Mouse (Mus musculus) midbrain, embryonic 10.5 days (tissue): ENCODE data around the gene Rhcg. TPM values are rescaled to one million over a fixed set of nuclear protein-coding genes. Genes with fewer than 3 reads are reported as not detected.

Source experiments
- DNase-seq: peaks from one replicate; pipeline ENCODE4 v3.0.0-alpha.2; 2017; ENCODE audit warnings: low spot score
- H3K27ac ChIP-seq: fragments of 300-500 bp; sonication (generic); replicated peaks from 2 replicates; pipeline ENCODE4 v1.5.1; 2016; ENCODE audit warnings: mild to moderate bottlenecking
- H3K27me3 ChIP-seq: fragments of 300-500 bp; sonication (generic); 2 replicates; pipeline ENCODE4 v1.6.1; 2016; ENCODE audit warnings: low read depth, mild to moderate bottlenecking; ENCODE audit not compliant: poor library complexity, severe bottlenecking
- H3K36me3 ChIP-seq: fragments of 300-500 bp; sonication (generic); 2 replicates; pipeline ENCODE4 v1.6.1; 2016; ENCODE audit warnings: mild to moderate bottlenecking, moderate library complexity
- H3K4me1 ChIP-seq: fragments of 300-500 bp; sonication (generic); 2 replicates; pipeline ENCODE4 v1.6.1; 2016
- H3K4me3 ChIP-seq: fragments of 300-500 bp; sonication (generic); 2 replicates; pipeline ENCODE4 v1.5.1; 2016; ENCODE audit warnings: mild to moderate bottlenecking, moderate library complexity
- H3K9me3 ChIP-seq: fragments of 300-500 bp; sonication (generic); replicated peaks from 2 replicates; pipeline ENCODE4 v1.6.1; 2016; ENCODE audit warnings: mild to moderate bottlenecking
- WGBS: fragments of 180-500 bp; shearing (Covaris S2); methylation state at CpG from one replicate; pipeline ENCODE4 v1.1.7; 2016; 5-methylcytosine and 5-hydroxymethylcytosine counted together
- polyA plus RNA-seq: library from polyadenylated mRNA; unstranded; fragments of >200 nt; fragmentation: Nextera tagmentation; extraction: Ambion mirVana; gene quantifications from 2 replicates; pipeline ENCODE4 v1.2.1, GENCODE M21; 2016

Gene Rhcg
- polyA plus RNA-seq, 1 experiment from 2014 or later = 0.81 TPM

GRCm38 (mm10) chr7:79562385-79562784 is 55.1 kb downstream of the Rhcg start:
- Histone ChIP-seq H3K36me3 (no peaks in the 10 kb centered on the region), H3K4me3 (no peak overlapping the region), H3K27me3 (peaks cover 86% of the 10 kb centered on the region), H3K9me3 (no peaks in the 10 kb centered on the region), H3K4me1 (peaks cover 13% of the 10 kb centered on the region), H3K27ac (no peak overlapping the region)
- no peak for DNase-seq
- WGBS = 48% methylated on average over 5 of the region's 5 CpGs

DNA sequence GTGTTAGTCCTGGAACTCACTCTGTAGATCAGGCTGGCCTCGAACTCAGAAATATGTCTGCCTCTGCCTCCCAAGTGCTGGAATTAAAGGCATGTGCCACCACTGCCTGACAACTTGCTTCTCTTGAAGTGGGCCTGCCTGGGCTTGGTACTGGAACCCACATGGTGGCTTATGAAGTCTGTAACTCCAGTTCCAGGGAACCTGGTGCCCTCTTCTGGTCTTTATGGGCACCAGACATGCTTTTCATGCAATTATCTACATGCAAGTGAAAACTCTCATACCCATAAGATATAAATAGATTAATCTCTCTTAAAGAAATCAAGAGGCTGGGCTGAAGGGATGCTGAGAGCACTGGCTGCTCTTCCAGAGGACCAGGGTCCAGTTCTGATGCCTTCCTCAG is 58.8 kb downstream of the Rhcg start:
- peaks cover 26% of the 10 kb centered on the region for H3K4me1 ChIP-seq
- H3K27ac ChIP-seq = no peak overlapping the region
- H3K27me3 ChIP-seq = peaks cover 96% of the 10 kb centered on the region
- H3K4me3 ChIP-seq = no peak overlapping the region
- no peaks in the 10 kb centered on the region for H3K9me3 ChIP-seq
- no peak for DNase-seq
- WGBS = 84% methylated on average over 1 of the region's 1 CpGs
- no peaks in the 10 kb centered on the region for H3K36me3 ChIP-seq

DNA sequence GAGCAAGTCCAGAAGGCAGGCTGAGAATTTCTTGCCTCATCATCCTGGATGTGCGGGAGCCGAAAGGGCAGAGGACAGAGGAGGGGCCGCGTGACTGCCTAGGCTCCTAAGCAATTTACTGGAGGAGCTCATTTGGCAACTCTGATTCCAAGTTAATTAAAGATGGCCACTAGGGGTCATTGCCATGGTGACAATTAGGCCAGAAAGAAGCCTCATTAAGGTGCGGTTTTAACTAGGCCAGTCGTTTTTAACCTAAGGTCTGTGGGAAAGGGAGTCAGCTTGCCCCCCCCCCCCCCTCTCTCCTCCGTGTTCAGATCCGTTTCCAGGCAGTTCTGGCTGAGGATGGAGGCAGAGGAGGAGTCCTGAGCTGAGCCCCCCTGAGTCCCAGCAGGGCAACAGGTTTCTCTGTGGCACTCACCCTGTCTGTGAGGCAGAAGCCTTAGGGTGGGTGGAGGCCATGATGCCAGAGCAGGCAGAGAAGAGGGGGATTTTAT is 59.7 kb downstream of the Rhcg start:
- no peaks in the 10 kb centered on the region for H3K9me3 ChIP-seq
- 2% methylated on average over 8 of the region's 8 CpGs for WGBS
- H3K27me3 ChIP-seq = peaks cover 100% of the 10 kb centered on the region
- no peaks in the 10 kb centered on the region for H3K36me3 ChIP-seq
- H3K4me1 ChIP-seq = peaks cover 27% of the 10 kb centered on the region
- no peak overlapping the region; the same call in 1 of the 2 replicates for H3K4me3 ChIP-seq
- no peak for DNase-seq
- peak overlapping the region; percentile 38; the same call in 1 of the 2 replicates for H3K27ac ChIP-seq

DNA sequence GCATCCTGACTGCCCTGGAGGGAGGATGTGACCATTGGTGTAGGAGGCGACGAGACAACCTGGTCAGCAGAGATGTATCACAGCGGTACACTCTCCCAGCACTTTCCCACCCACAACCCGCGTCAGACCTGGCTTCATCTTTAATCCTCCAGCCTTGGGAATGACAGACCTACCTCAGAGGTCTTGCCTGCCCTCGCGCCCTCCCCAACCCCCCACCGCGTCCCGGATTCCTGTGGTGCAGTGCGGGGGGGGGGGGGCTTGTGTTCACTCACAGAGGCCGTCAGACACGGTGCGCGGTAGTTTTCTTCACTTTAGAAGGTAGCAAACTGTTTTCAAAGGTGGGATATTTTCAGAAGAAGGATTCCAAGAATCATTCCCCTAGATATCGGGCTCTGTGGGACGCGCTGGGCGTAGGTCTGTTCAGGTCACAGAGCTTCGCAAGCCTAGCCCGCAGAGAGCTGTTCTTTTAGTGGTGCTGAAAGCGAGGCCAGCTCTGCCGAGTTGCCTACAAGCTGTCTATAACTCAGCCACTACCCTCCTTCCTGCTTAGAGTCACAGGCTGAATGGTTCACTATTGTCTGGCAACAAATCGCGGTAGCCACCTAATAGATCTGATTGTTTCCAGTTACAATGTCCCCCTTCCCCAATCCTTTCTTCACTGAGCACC is 62.0 kb downstream of the Rhcg start:
- Histone ChIP-seq H3K9me3 (no peaks in the 10 kb centered on the region), H3K4me3 (peak overlapping the region; percentile 18; the same call in 1 of the 2 replicates), H3K36me3 (no peaks in the 10 kb centered on the region), H3K27ac (no peak overlapping the region), H3K4me1 (peaks cover 31% of the 10 kb centered on the region), H3K27me3 (peaks cover 100% of the 10 kb centered on the region)
- peak; percentile 62 for DNase-seq
- WGBS = 1% methylated on average over 25 of the region's 25 CpGs

DNA sequence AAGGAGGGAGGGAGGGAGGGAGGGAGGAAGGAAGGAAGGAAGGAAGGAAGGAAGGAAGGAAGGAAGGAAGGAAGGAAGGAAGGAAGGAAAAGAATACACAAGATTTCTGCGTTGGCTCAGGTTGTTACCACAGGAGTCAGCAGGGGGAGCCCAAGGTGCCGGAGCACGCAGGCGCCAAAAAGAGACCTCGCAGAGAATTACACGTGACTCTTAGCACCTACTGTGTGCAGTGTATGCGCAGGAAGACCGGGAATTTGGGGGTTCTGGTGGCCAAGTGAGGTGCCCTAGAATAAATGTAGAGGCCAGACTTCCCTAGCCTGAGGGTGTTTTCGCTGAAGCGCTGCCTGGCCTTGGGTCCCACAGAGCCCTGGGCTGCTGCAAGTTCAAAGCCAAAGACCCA is 64.8 kb downstream of the Rhcg start:
- no peaks in the 10 kb centered on the region for H3K36me3 ChIP-seq
- H3K9me3 ChIP-seq = no peaks in the 10 kb centered on the region
- peaks cover 100% of the 10 kb centered on the region for H3K27me3 ChIP-seq
- peaks cover 49% of the 10 kb centered on the region for H3K4me1 ChIP-seq
- no peak overlapping the region for H3K4me3 ChIP-seq
- no peak overlapping the region for H3K27ac ChIP-seq
- 3% methylated on average over 10 of the region's 10 CpGs for WGBS
- DNase-seq = peak; percentile 29

DNA sequence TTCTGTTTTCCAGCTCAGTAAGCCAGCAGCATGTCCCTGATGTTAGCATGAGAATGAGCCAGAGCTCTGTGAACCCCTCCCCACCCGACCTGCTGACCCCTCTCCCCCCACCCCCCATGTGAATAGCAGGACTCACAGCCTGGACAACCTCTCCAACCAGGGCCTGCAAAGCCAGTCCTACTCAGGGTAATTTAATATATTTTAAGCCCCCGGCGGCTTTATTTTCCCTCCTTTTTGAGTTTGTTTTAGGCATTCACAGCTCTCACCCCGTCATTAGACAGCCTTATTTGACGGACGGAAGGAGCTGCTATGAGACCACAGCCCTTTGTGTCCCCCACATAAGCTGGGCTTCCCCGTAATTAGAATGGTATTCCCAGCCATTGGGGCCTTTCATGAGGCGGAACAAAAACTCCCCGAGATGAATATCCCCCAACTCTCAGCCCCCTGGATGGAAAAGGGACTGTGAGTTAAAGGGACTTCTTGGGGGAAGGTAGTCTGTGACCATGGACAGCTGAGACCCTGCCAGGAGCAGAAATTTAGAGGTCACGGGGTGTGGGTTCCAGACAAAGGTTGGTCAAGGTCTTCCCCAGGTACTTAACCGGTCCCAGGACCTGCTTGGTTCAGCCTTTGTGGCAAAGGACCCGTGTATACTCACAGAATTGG is 68.4 kb downstream of the Rhcg start:
- peaks cover 61% of the 10 kb centered on the region for H3K4me1 ChIP-seq
- peak overlapping the region; percentile 72 for H3K27ac ChIP-seq
- peak overlapping the region; percentile 23; the same call in 1 of the 2 replicates for H3K4me3 ChIP-seq
- H3K36me3 ChIP-seq = no peaks in the 10 kb centered on the region
- H3K27me3 ChIP-seq = peaks cover 100% of the 10 kb centered on the region
- WGBS = 11% methylated on average over 12 of the region's 12 CpGs
- peak; percentile 57 for DNase-seq
- no peaks in the 10 kb centered on the region for H3K9me3 ChIP-seq

DNA sequence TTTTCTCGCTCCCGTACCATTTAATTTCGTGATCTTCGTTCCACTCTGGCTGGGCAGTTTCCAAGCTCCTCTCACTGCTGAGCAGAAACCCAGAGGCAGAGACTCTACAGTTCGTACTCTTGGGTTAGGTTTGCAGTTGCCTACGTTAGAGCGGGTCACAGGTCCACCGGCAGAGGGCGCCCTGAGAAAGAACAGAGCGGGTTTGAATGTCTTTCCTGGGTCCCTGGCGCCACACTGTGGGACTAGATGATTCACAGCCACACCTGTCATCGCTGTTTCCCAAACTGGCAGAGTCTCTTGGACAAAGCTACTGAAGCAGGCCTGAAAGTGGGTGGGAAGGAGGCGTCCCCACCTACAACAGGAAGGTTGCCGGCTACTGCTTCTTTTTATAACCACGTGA is 70.4 kb downstream of the Rhcg start:
- H3K27me3 ChIP-seq = peaks cover 100% of the 10 kb centered on the region
- peaks cover 77% of the 10 kb centered on the region for H3K4me1 ChIP-seq
- 2% methylated on average over 15 of the region's 15 CpGs for WGBS
- no peaks in the 10 kb centered on the region for H3K36me3 ChIP-seq
- H3K9me3 ChIP-seq = no peaks in the 10 kb centered on the region
- peak; percentile 89 for DNase-seq
- peak overlapping the region; percentile 18; the same call in 1 of the 2 replicates for H3K27ac ChIP-seq
- no peak overlapping the region for H3K4me3 ChIP-seq

GRCm38 (mm10) chr7:79545066-79545400 is 72.4 kb downstream of the Rhcg start:
- no peaks in the 10 kb centered on the region for H3K9me3 ChIP-seq
- peak overlapping the region; percentile 49; the same call in 1 of the 2 replicates for H3K4me3 ChIP-seq
- H3K4me1 ChIP-seq = peaks cover 72% of the 10 kb centered on the region
- H3K27me3 ChIP-seq = peaks cover 100% of the 10 kb centered on the region
- WGBS = 7% methylated on average over 7 of the region's 7 CpGs
- DNase-seq = peak; percentile 38
- no peaks in the 10 kb centered on the region for H3K36me3 ChIP-seq
- 0 out of 2 replicates have a peak overlapping the region, but pooled peaks have one; percentile 83 for H3K27ac ChIP-seq

DNA sequence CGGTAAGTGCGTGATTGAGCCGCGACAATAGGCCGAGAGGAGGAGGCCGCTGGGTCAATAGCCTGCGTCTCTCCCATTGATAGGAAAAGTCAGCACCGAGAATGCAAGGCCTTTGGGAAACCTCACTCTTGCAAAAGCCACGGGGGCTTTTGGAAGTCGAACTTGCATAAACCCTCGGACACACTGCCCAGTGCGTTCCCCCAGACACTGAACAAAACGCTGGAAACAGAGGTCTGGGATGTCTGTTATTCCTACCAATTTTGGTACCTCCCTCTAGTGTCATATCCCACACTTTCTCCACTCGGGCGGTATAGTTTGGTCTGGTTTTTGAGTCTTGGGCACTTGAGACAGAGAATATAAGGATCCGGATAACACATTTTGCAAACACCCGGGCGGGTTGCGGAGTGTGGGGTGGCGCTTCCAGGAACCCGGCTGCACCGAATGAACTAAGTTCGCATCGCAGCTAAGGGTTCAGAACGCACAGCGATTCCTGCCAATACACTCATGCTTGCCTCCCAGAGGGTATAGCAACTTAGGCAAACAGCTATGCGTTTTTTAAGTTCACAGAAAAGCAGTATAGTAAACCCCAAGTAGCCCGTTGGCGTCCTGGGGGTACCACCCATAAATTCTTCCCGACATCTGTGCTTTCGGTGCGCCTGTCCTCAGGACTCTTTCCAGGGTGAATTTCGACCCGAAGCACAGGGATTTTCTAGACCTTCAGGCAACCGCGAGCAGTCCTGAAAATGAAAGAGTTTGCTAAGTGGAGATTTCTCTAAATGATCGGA is 73.0 kb downstream of the Rhcg start:
- Histone ChIP-seq H3K4me3 (peak overlapping the region; percentile 49), H3K36me3 (no peaks in the 10 kb centered on the region), H3K9me3 (no peaks in the 10 kb centered on the region), H3K4me1 (peaks cover 66% of the 10 kb centered on the region), H3K27me3 (peaks cover 100% of the 10 kb centered on the region), H3K27ac (peak overlapping the region; percentile 83)
- peak; percentile 74 for DNase-seq
- WGBS = 1% methylated on average over 37 of the region's 37 CpGs

Other genes starting within 250 kb of the Rhcg start
- 0.31 and 0.91 TPM in 2 replicates for gene Rlbp1, start 230.6 kb downstream of the Rhcg start, polyA plus RNA-seq
- gene Fanci, start 225.7 kb downstream of the Rhcg start, polyA plus RNA-seq = 20.9 and 22.6 TPM in 2 replicates
- 41.3 and 43.2 TPM in 2 replicates for gene Polg, start 151.3 kb downstream of the Rhcg start, polyA plus RNA-seq
- 14.4 and 15.4 TPM in 2 replicates for gene Ticrr, start 42.5 kb upstream of the Rhcg start, polyA plus RNA-seq
- 5.6 and 6.0 TPM in 2 replicates for gene Kif7, start 98.1 kb upstream of the Rhcg start, polyA plus RNA-seq
- 0.04 and 0.10 TPM in 2 replicates for gene Plin1, start 115.2 kb upstream of the Rhcg start, polyA plus RNA-seq
- gene Pex11a, start 125.5 kb upstream of the Rhcg start, polyA plus RNA-seq = 9.0 and 9.3 TPM in 2 replicates
- gene Wdr93, start 125.5 kb upstream of the Rhcg start, polyA plus RNA-seq = 0.12 and 0.22 TPM in 2 replicates
- gene Mesp1, start 176.1 kb upstream of the Rhcg start, polyA plus RNA-seq = 0.12 TPM in 1 of 2 replicates, not detected in the other
- gene Mesp2, start 193.1 kb upstream of the Rhcg start, polyA plus RNA-seq = 0.53 and 0.61 TPM in 2 replicates
- gene Anpep, start 243.4 kb upstream of the Rhcg start, polyA plus RNA-seq = 3.9 and 5.5 TPM in 2 replicates